Mouse (Mus musculus): ENCODE measurements around the gene Faxc. TPM values are rescaled to one million over a fixed set of nuclear protein-coding genes. Genes with fewer than 3 reads are reported as not detected.

Gene Faxc
- polyA plus RNA-seq, 1 experiment from 2014 or later: 0.10 TPM

Other genes with a start within 250 kb of the Faxc start
- not detected in 2 replicates for gene Prdm13, start 245.4 kb upstream of the Faxc start, polyA plus RNA-seq (2015; fragmentation: Nextera tagmentation; extraction: Ambion mirVana)
- gene Ccnc, start 203.6 kb upstream of the Faxc start, polyA plus RNA-seq (2015; fragmentation: Nextera tagmentation; extraction: Ambion mirVana): 23.2 and 32.1 TPM in 2 replicates
- gene Usp45, start 164.2 kb upstream of the Faxc start, polyA plus RNA-seq (2015; fragmentation: Nextera tagmentation; extraction: Ambion mirVana): 13.6 and 18.7 TPM in 2 replicates
- 17.5 and 20.9 TPM in 2 replicates for gene Tstd3, start 164.1 kb upstream of the Faxc start, polyA plus RNA-seq (2015; fragmentation: Nextera tagmentation; extraction: Ambion mirVana)
- gene Pnisr, start 83.7 kb upstream of the Faxc start, polyA plus RNA-seq (2015; fragmentation: Nextera tagmentation; extraction: Ambion mirVana): 36.4 and 47.4 TPM in 2 replicates
- gene Coq3, start 51.7 kb upstream of the Faxc start, polyA plus RNA-seq (2015; fragmentation: Nextera tagmentation; extraction: Ambion mirVana): 11.8 and 12.8 TPM in 2 replicates

All from liver, embryonic 13.5 days (tissue).